Mouse (Mus musculus): ENCODE results near the gene Tmem11. TPM values are rescaled to one million over a fixed set of nuclear protein-coding genes. Genes with fewer than 3 reads are reported as not detected.
A peak's percentile ranks its signal among the peaks of the same experiment; 100 is the strongest.

Gene Tmem11
- total RNA-seq (2022) = 10 to 100 TPM; 37.2 to 44.1 (median 43.5) TPM

DNA sequence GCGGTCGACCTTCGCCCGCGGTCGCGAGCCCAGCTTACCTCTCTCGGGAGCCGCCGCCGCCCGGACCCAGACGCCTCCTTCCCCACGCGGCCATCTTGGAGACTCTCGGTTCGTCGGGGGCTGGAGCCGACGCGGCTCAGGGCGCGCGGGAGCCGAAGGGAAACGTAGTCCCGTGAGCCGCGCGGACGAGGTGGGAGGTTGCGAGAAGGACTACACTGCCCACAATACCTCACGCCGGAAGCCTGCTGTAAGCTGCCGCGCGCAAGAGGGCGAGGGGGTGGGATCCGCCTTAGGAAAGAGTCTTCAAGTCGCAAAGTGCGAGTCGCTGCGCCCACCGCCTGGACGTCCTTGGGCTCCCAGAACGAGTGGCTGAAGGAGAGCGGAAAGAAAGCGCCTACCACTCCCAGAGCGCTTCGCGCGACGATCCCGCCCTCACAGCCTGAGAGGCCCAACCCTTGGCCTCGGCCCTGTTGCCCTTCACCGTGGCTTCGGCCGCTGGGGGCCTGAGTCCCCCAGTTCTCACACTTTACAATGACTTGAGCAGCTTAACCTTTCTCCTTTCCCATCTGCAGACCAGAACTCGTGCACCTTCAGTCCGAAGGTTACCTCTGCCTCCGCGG lies at the start of gene Tmem11:
Gene Tmem11 (minus strand): TSS at position 598 of the 620 bp plus-strand sequence.
- DNase-seq (ENCODE audit: low spot score in 2 of 2) = peak; percentile 92 to 94

DNA sequence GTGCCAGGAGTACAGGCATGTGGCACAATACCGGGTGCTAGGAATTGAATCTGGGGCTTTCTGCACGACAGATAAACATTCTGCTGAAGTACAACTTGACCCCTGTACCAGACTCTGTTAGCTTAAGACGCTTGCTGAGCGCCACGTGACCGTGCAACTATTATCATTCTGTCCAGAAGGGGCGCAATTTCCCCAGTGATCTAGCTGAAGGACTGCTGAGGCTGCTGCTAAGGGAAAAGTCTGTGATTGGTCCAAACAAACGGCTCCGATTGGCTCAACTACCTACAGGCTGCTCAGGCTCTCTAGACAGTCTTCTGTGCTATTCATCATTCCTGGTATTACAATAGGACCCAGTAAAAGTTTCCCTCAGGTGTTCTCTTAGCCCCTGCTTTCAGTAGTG lies 48.2 kb upstream of the Tmem11 start:
- DNase-seq (ENCODE audit: low spot score in 2 of 2) = peak; percentile 81 to 84

DNA sequence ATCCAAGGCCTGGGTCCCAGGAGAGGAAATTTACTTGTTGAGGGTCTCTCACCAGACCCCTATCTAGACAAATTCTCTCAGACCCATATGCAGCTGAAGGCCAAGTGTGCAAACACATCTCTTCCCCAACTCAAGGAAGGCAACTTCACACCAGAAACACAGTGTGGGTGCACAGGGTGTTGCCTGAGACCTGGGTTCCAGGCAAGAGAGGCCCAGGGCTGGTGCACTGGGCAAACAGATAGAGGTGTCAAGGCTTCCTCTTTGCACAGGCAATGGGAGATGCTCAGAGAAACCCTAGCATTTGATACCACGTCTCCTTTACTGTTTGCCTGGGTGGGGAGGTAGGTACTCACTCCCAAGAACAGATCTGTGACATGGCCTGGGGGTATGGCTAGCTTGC lies 45.9 kb upstream of the Tmem11 start:
- no peak for DNase-seq (ENCODE audit: low spot score in 2 of 2)

DNA sequence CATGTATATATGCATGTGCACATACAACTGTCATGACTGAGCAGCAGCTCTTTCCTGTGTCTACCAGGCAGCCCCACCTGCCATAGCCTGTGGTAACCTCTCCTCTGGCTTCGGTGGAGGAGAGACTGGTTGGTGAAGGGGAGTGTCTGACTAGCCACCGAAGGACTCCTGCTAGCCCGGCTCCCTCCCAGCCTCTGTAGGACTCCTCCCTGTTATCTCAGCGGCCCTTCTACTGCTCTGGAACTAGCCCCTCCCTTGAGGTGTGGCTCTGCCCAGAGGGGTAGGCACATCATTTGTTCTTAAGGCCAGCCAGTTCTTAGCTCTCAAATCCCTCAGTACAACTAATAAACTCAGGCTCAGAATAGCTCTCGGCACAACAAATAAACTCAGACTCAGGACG lies 45.4 kb upstream of the Tmem11 start:
- no peak for DNase-seq (ENCODE audit: low spot score in 2 of 2)

DNA sequence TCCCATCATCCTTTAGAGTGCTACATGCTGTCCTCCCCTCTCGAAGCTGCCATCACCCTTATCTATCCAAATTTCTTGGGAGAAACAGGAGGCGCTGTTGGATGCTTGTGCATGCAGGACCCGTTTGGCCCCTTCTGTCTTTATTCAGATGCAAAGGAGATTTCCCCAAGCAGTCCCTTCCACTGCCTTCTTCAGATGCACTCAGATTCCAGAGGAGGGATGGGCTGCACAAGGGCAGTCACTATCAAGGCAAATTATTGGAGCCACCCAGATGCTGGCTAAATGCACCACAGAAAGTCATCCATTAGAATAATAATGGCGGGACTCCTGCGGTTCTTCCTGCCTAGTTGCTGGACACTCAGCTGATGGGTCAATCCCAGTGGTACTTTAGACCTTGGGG lies 43.9 kb upstream of the Tmem11 start:
- DNase-seq (ENCODE audit: low spot score in 2 of 2) = no peak

DNA sequence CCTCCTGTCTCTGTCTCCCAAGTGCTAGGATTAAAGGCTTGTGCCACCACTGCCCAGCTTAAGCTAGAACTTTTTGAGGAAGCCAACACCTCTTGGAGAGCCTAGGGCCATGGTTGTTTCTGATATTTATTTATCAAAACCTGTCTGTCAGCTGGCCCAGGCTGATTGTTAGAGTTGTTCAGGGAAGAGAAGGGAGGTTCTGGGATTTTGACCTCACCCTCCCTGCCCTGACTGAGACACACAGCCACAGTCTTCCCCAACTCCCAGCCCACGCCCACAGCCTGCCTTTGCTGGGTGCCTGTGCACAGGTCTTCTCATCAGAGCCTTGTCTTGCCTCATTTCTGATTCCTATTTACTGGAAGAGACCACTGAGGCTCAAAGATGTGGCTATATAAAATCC lies 43.1 kb upstream of the Tmem11 start:
- no peak for DNase-seq (ENCODE audit: low spot score in 2 of 2)

DNA sequence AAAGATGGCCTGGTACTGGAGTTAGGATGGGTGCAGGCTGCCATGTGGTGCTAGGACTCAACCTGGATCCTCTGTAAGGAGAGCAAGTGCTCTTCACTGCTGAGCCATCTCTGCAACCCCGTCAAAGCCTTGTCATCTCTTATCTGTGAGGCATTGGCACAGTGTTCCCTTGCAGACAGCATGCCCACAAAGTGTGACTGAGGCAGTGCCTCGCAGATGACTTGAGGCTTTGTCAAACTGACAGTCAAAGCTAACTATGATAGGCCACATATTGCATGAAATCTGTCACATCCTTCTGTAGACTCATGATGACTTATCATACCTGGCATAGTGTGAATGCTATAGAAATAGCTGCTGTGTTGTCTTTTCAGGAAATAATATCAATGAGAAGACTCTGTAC lies 40.9 kb upstream of the Tmem11 start:
- DNase-seq (ENCODE audit: low spot score in 2 of 2) = no peak

DNA sequence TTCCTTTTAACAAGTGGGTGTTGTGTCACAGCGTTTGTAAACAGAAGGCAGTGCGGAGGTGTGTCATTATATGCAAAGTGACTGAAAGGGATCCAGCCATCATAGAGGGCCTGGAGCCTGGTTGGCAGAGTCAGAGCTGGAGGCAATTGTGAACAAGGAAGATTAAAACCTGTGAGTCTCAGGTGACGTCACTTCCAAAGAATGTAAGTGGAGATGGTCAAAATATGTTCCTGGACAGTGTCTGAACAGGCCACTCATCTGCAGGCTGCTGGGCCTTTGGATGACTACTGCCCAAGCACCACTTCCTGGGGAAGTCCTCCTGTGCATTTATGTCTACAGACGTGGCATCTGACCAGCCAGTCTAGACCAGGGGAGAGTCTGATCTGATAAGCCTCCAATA lies 36.1 kb upstream of the Tmem11 start:
- DNase-seq (ENCODE audit: low spot score in 2 of 2) = no peak

DNA sequence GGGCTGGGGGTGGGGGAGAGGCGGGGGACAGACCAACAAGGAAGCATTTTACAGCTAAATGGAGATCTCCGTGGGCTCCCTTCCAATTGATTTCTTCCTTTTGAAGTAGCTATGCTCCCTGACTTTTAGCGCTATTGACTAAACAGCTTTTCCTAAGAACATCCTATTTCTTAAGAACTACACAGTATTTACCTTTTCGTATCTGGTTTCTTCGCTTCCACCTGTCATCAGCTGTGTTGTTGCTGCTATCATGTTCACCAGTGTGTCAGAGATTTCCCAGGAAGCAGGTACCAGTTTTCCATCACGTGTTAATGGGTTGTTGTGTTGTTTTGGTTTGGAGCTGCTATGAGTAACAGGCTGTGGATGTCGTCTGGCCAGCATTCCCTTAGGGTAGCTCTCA lies 35.4 kb upstream of the Tmem11 start, which contains the start of gene Natd1:
Gene Natd1 (minus strand): TSS at position 260 of the 400 bp plus-strand sequence.
- no peak for DNase-seq (ENCODE audit: low spot score in 2 of 2)

DNA sequence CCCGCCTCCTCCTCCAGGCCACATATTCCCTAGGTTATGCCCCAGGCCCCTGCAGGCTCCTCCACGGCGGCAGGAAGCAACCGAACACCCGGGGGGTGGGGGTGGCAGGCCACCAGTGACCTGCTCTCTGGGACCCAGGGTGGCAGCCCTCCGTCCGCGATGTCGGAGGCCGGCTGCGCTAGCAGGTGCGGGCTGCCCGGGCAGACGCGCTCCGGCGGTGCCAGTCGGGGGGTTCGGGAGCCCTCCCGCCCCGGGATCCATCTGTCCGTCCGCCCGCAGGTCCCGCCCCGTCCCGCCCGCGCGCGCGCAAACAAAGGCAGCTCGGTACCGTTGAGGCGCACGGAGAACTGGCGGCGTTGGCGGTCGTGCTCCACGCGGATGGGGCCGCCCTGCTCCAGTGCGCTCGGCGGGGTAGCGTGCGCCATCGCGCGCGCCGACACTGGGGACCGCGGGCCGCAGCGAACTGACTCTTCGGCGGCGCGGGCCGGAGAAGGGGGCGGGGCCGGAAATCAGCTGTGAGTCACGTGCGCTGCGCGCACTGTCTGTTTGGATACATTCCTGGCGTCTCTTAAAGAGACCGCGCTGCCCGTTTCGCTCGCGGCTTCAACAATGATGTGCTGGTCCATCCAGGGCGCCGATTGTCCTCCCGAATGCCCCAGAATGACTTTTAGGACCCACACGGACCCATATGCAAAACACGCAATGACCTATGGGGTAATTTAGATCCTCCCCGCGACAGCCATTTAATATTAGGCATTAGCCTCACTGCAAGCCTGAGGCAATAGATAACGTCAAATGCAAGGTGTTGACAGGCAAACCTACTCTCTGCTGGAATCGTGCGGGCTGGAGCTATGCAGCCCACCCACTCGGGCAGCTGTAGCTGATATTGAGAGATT lies 34.5 kb upstream of the Tmem11 start:
- peak; percentile 81 to 86 for DNase-seq (ENCODE audit: low spot score in 2 of 2)

DNA sequence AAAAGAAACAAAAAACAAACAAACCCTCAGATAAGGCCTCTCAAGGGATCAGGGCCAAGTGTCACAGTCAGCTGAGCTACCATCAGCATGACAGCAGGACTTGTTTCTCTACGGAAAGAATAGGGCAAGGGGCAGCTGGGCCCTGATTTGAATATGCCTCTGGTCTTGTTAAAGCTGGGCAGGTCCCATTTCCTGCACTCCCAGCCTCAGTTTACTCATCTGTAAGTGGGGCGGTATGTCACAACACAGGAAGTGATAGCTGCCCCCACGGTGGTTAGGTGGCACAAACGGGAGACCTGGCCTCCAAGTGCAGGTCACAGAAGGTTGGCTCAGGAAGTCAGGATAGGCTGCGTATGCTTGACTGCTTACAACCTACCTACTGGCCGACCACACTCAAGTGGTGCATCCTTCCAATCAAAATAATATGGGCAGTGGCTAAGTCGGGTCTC lies 33.5 kb upstream of the Tmem11 start:
- DNase-seq (ENCODE audit: low spot score in 2 of 2) = no peak

DNA sequence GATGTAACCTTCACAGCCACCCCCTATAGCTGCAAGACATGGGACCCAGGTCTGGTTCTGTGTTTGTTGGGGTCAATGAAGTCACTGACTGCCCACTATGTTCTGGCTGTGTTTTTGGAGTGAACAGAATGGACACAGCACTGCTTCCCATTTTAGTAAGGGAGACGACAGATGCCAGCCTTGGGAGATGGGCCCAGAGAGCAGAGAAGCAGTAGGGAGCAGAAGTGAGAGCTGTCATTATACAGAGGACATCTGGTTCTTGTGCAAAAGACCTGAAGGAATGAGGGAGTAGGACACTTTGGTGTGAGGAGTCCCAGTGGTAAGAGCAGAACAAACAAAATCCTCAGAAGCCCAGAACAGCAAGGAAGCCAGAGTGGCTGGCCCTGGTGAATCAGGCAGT lies 30.6 kb upstream of the Tmem11 start:
- DNase-seq (ENCODE audit: low spot score in 2 of 2) = no peak

DNA sequence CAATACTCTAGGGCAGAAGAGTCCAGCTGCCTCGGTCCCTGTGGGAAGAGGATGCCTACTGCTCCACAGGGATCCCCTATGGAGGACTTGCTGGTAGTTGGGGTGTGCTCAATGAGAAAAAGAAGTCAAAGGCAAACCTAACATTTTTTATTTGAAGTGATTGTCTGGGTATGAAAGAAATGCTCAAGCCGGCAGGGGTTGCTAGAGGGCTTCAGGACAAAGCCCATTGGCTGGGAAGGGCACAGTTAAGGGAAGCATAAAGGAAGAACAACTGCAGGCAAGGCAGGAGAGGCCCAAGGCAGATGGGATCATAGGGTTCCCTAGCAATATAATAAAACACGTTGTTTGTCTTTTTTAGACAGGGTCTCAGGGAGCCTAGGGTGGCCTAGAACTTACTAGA lies 29.0 kb upstream of the Tmem11 start:
- DNase-seq (ENCODE audit: low spot score in 2 of 2) = no peak

DNA sequence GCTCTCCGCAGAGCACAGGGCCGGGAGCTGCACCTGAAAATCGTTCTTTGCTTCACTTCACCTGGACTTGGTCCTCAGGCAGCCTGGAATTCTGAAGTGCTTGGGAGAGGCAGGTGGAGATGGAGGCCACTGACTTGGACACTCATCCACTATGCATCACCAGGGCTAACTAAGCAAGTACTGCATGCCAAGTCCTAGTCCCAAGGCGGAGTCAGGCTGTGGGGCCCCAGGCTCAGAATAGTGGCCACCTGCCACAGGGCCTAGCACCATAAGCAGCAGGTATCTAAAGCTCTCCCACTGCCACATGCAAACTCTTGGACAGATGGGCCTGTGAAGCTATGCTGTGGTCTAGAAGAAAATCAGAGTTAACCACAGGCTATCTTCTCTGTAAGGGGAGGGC lies 27.4 kb upstream of the Tmem11 start:
- no peak for DNase-seq (ENCODE audit: low spot score in 2 of 2)

DNA sequence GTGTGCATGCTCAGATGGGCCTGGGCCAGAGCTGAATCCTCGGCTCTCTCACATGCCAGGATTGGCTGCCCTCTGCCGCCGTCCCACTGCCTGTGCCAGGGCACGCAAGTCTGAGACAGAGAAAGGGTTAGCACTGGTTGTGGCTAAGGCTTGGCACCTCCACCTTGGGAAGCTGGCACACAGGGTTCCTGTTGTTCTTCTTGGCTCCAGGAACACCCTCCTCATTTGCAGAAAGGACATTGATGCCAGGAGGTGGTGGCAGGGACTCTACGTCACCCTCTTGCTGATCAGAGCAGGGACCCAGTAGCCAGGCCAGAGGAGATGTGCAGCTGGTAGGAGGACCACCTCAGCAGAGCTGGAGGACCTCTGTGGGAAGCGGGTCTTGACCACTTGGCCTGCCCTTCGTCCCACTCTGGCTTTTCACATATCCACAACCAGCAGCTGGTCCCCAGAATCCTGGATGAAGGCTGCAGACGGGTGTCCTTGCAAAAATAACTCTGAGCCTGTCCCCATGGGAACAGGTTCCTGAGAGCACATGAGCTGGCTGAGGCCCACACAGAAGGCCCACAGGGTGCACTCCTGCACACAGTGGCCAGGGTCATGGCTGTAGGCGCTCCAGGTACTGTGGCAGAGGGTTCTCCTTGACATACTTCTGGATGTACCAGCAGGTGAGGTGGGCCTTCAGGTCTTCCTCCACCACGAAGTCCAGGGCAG lies 26.5 kb upstream of the Tmem11 start:
- no peak for DNase-seq (ENCODE audit: low spot score in 2 of 2)

DNA sequence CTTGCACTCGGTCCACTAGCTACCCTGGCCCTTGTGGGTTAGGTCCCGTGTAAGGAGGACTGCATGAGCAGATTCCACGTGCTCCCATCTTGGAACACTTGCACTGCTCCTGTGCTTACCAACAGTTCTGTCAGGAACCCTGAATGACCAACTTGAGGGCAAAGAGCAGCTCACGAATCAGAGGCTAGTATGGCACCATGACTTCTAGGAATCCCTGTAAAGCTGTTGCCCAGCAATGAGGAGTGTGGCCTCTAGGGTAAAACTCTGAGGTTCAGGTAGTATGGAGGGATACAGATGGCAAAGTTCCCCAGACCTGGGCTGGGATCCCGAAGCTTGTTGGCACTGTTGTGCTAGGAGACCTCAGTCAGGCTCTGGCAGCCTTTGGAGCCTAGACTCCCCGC lies 24.6 kb upstream of the Tmem11 start:
- DNase-seq (ENCODE audit: low spot score in 2 of 2) = no peak

DNA sequence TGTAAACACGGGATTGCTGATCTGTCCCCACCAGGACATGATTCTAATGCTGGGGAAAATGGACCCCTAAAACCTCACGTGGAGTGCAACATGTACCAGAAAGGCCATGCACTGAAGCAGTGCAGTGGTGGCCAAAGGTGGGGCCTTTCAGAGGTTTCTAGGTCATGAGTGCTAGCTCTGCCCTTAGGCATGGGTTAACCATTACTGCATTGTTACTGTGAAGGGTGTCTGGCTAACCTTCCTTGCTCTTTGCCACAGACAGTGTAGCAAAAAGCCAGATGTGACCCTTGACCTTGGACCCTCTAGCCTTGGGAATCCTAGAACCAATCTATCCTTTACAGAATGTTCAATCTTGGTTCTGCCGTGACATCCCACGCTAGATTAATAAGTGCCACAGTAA lies 23.4 kb upstream of the Tmem11 start:
- no peak for DNase-seq (ENCODE audit: low spot score in 2 of 2)

DNA sequence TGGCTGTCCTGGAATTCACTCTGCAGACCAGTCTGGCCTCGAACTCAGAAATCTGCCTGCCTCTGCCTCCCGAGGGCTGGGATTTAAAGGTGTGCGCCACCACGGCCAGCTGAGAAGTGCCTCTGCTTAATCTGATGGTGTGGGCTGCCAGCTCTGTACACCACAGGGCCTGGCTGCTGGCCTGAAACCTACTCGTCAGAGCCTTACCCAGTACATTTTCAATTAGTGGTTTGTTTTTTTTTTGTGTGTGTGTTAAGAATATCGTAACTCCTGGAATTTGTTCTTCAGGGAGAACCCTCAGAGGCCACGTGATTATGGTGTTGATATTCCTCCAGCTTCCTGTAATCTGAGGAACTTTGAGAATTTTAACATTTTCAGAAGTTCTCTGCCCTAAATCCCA lies 22.9 kb upstream of the Tmem11 start:
- DNase-seq (ENCODE audit: low spot score in 2 of 2) = no peak

DNA sequence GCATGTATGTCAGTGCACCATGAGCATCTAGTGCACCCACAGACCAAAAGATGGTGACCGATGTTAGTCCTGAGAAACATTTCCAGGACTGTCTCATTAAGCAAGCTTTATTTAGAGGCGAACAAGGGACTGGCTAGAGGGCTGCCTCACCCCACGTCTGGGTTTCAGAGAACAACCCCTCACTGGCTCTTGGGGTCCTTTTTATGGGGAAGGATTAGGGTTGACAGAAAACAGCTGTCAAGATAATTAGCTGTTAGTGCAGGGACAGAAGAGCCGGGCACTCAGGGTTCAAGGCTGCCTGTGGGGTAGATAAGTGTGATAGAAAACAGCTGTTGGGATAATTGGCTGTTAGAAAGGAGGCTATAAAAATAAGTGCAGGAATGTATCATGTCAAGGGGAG lies 16.8 kb upstream of the Tmem11 start:
- no peak for DNase-seq (ENCODE audit: low spot score in 2 of 2)

DNA sequence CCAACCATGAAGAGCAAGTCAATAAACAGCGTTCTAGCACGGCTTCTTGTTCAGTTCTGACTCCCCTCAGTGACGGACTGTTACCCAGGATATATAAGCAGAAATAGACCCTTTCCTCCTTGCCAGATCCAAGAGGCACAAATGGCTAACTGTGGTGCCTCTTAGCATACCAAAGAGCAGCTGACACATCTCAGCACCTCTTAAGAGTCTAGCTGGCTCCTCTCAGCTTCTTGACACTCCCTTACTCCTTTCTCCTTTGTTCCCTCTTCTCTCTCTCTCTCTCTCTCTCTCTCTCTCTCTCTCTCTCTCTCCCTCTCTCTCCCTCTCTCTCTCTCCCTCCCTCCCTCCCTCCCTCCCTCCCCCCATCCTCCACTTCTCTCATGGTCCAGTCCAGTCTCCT lies 11.7 kb upstream of the Tmem11 start:
- DNase-seq (ENCODE audit: low spot score in 2 of 2) = no peak

DNA sequence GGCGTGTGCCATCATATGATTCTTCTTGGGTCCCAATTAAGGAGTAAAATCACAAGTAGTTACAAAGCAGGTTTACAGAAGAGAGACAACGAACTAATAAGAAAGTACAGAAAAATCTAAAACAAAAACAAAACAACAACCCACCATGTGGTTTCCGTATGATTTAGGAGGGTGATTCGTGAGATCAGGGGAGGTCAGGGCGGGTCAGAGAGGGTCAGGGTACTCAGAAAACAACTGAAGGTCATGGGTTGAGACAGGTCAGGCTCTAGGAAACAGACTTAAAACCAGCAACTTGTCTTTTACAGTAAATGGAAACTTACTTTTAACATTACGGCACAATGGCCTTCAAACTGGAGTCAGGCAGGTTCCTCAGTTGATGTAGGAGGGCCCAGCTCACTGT lies 11.2 kb upstream of the Tmem11 start:
- no peak for DNase-seq (ENCODE audit: low spot score in 2 of 2)

DNA sequence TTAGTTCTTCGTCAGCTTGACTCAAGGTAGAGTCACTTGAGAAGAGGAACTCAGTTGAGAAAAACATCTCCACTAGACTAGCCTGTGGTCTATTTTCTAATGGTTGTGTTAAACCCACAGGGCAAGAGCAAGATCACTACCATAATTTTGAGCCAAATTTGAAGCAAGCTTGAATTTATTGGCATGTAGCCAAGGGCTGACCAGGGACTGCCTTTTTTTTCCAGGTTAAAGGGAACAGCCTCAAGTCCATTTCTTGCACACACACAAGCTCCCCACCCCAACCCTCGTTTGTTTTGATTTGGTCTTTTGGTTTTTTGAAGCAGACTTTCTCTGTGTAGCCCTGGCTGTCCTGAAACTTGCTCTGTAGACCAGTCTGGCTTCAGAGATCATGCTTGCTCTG lies 10.8 kb upstream of the Tmem11 start:
- no peak for DNase-seq (ENCODE audit: low spot score in 2 of 2)
